Mouse (Mus musculus) forebrain, embryonic 12.5 days (tissue): ENCODE results near the gene Sprn. TPM values are rescaled to one million over a fixed set of nuclear protein-coding genes. Genes with fewer than 3 reads are reported as not detected.

Experiments used
- ATAC-seq: fragments of 200-750 bp; cut with Nextera tagmentation; 2 replicates; pipeline ENCODE4 v1.8.0; 2017; ENCODE audit warnings: moderate TSS enrichment; ENCODE audit not compliant: low FRiP score
- H3K27ac ChIP-seq: fragments of 300-500 bp; sonication (generic); 2 replicates; pipeline ENCODE4 v1.5.1; 2016; ENCODE audit warnings: mild to moderate bottlenecking
- H3K27me3 ChIP-seq: fragments of 300-500 bp; sonication (generic); 2 replicates; pipeline ENCODE4 v1.6.1; 2016; ENCODE audit warnings: mild to moderate bottlenecking
- H3K36me3 ChIP-seq: fragments of 300-500 bp; sonication (generic); replicated peaks from 2 replicates; pipeline ENCODE4 v1.6.1; 2016; ENCODE audit warnings: mild to moderate bottlenecking
- H3K4me1 ChIP-seq: fragments of 300-500 bp; sonication (generic); 2 replicates; pipeline ENCODE4 v1.6.1; 2016
- H3K4me2 ChIP-seq: fragments of 300-500 bp; sonication (generic); 2 replicates; pipeline ENCODE4 v1.6.1; 2016; ENCODE audit warnings: mild to moderate bottlenecking, moderate library complexity
- H3K4me3 ChIP-seq: fragments of 300-500 bp; sonication (generic); replicated peaks from 2 replicates; pipeline ENCODE4 v1.5.1; 2016; ENCODE audit warnings: mild to moderate bottlenecking
- H3K9ac ChIP-seq: fragments of 300-500 bp; sonication (generic); 2 replicates; pipeline ENCODE4 v1.6.1; 2016; ENCODE audit warnings: mild to moderate bottlenecking
- H3K9me3 ChIP-seq: fragments of 300-500 bp; sonication (generic); 2 replicates; pipeline ENCODE4 v1.6.1; 2016
- WGBS: fragments of 180-500 bp; shearing (Covaris S2); methylation state at CpG from one replicate; pipeline ENCODE4 v1.1.7; 2016; 5-methylcytosine and 5-hydroxymethylcytosine counted together
- polyA plus RNA-seq: library from polyadenylated mRNA; unstranded; fragments of >200 nt; fragmentation: Nextera tagmentation; extraction: Ambion mirVana; gene quantifications from 2 replicates; pipeline ENCODE4 v1.2.1, GENCODE M21; 2016

The Sprn gene
- polyA plus RNA-seq, 1 experiment from 2014 or later: 1.8 TPM

DNA sequence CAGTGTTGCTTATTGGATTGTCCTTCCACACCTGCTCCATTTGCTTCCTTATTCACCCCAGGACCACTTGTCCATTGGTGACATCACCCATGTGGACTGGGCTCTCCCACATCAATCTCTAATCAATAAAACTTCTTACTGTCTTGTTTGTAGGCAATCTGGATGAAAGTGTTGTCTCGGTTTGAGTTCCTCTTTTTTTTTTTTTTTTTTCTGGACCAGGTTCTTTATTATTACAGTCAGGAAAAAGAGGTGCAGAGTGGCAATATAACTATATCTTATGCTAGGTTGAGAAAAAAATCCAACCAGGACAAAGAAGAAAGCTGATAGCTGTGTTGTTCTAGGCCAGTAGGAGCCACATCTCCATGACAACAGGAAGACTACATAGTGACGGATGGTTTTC lies 26.0 kb upstream of the Sprn start:
- no peaks in the 10 kb centered on the region for H3K27me3 ChIP-seq
- no peak overlapping the region for H3K9ac ChIP-seq
- no peak overlapping the region for H3K4me3 ChIP-seq
- 89% methylated on average over 2 of the region's 2 CpGs for WGBS
- no peak overlapping the region for H3K4me2 ChIP-seq
- H3K36me3 ChIP-seq: no peaks in the 10 kb centered on the region
- no peak overlapping the region for H3K27ac ChIP-seq
- H3K9me3 ChIP-seq: no peaks in the 10 kb centered on the region
- ATAC-seq: no peak
- H3K4me1 ChIP-seq: no peaks in the 10 kb centered on the region

DNA sequence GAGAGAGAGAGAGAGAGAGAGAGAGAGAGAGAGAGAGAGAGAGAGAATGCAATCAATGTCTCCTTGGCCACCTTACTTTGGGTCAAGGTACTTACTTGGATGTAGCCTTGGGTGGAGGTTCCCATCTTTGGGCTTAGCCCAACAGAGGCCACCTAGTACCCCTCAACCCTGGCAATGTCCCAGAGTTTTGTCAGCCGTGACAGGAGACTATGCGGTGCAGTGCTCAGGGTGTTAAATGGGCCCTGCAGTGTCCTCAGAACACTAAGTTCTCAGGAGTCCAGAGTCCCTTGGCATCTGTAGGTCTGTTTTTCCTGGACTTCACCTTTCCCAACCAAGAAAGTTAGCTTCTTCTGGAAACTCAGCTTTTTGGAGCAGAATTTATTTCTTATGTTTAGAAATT lies 24.5 kb upstream of the Sprn start:
- H3K4me3 ChIP-seq: no peak overlapping the region
- no peak for ATAC-seq
- no peak overlapping the region for H3K4me2 ChIP-seq
- no peak overlapping the region for H3K9ac ChIP-seq
- WGBS: 88% methylated on average over 2 of the region's 2 CpGs
- no peak overlapping the region for H3K27ac ChIP-seq
- no peaks in the 10 kb centered on the region for H3K27me3 ChIP-seq
- H3K4me1 ChIP-seq: no peaks in the 10 kb centered on the region
- H3K36me3 ChIP-seq: no peaks in the 10 kb centered on the region
- H3K9me3 ChIP-seq: no peaks in the 10 kb centered on the region

DNA sequence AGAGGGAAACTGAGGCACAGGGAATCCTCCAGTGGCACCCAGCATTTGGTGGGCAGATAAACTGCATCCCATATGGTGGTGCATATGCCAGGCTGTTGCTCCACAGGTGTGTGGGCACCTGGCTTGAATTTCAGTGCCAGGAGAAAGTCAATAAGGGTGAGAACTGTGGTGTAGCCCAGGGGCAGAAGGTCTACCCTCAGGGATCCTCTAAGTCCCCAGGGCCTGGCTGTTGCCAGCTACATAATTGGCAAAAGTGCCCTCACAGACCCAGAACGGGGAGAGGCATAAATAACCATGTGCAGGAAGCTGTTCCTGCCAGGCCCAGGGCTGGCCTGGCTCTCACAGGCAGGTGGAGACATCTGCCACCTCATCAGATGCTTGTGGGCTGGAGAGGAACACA lies 18.3 kb upstream of the Sprn start, which contains the start of gene Olfr523:
Olfr523 (plus strand) TSS at position 282 of the 400 bp plus-strand sequence.
- Histone ChIP-seq H3K4me2 (no peak within 1 kb of the TSS), H3K27ac (no peak within 1 kb of the TSS), H3K4me3 (no peak within 1 kb of the TSS), H3K36me3 (no peaks in the 10 kb centered on the region), H3K27me3 (no peaks in the 10 kb centered on the region), H3K9ac (no peak within 1 kb of the TSS), H3K4me1 (no peaks in the 10 kb centered on the region), H3K9me3 (no peaks in the 10 kb centered on the region)
- no peak for ATAC-seq
- WGBS: 58% methylated on average over 1 of the region's 1 CpGs

DNA sequence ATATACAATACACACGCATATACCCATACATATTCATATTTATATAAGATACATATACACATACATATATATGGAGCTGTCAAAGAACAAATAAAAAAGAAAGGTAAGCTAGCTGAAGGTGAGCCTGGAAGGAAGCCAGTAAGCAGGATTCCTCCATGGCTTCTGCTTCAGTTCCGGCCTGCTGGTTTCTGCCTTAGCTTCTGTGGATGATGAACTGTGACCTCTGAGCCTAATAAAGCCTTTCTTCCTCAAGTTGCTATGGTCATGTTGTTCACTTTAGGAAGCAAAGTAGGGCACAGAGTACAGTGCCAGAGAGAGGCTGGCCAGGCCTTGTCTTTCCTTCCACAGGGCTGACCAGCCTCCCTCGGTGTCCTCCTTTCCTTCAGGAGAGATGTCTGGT lies 16.2 kb upstream of the Sprn start:
- WGBS: 94% methylated on average over 3 of the region's 3 CpGs
- no peaks in the 10 kb centered on the region for H3K27me3 ChIP-seq
- no peak overlapping the region for H3K4me2 ChIP-seq
- no peaks in the 10 kb centered on the region for H3K4me1 ChIP-seq
- H3K4me3 ChIP-seq: no peak overlapping the region
- no peaks in the 10 kb centered on the region for H3K9me3 ChIP-seq
- ATAC-seq: no peak
- no peak overlapping the region for H3K27ac ChIP-seq
- H3K9ac ChIP-seq: no peak overlapping the region
- no peaks in the 10 kb centered on the region for H3K36me3 ChIP-seq

DNA sequence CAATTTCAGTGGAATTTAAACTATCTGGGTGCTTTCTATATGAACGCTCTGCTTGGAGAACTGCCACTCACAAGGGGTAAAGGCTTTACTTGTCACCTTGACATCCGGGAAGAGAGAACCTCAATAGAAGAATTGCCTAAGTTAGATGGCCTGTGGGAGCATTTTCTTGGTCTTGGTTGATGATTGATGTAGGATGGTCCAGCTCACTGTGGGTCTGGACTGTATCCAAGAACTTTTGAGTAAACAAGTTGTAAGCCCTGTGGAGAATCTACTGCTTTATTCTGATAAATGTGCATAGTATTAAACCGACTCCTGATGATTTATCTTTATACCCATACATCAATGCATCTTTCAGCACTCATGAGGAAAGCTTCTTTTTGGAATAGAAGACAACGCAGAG lies 14.7 kb upstream of the Sprn start:
- no peaks in the 10 kb centered on the region for H3K9me3 ChIP-seq
- H3K4me2 ChIP-seq: no peak overlapping the region
- H3K27me3 ChIP-seq: no peaks in the 10 kb centered on the region
- no peak for ATAC-seq
- no peak overlapping the region for H3K9ac ChIP-seq
- H3K4me3 ChIP-seq: no peak overlapping the region
- 86% methylated on average over 4 of the region's 4 CpGs for WGBS
- H3K4me1 ChIP-seq: no peaks in the 10 kb centered on the region
- H3K36me3 ChIP-seq: no peaks in the 10 kb centered on the region
- H3K27ac ChIP-seq: no peak overlapping the region

DNA sequence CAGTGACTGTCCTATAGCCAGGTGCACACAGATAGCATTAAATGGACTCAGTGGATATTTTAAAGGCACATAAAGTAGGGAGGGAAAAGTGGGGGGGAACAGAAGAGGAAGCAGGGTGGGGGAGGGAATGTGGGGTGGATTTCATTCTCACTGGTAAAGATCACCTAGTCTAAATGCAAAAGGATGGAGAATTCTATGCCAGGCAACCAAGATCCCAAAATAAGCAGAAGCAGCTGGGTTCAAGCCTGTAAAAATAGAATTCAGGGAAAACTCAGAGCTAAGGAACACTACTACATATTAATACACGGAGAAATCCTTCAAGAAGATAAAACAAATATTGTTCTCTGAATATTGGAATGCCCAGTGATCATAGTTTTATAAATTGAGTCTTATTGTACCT lies 13.3 kb upstream of the Sprn start:
- no peaks in the 10 kb centered on the region for H3K36me3 ChIP-seq
- H3K9me3 ChIP-seq: no peaks in the 10 kb centered on the region
- no peak for ATAC-seq
- H3K27ac ChIP-seq: no peak overlapping the region
- 82% methylated on average over 1 of the region's 1 CpGs for WGBS
- no peak overlapping the region for H3K4me3 ChIP-seq
- H3K4me1 ChIP-seq: no peaks in the 10 kb centered on the region
- H3K9ac ChIP-seq: no peak overlapping the region
- H3K27me3 ChIP-seq: no peaks in the 10 kb centered on the region
- no peak overlapping the region for H3K4me2 ChIP-seq

DNA sequence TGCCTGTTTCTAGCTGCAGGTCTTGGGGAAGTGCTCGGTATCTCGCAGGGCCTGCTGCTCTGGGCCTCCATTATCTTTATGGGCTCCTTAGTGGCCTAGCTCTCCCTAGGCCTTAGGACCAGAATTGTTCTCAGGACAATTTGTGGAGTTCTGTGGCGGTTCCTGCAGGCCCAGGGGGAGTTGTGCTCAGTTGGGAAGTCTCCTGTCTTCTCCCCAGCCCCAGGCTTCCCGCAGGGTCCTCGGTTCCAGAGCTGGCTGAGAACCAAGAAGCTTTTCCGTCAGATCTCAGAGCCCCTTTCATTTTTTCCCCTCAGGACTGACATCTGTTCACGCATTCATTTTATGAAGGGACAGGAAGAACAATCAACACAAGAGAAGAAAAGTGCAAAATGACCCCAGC lies 10.0 kb upstream of the Sprn start, which contains the start of gene Olfr522:
Olfr522 (minus strand) TSS at position 101 of the 400 bp plus-strand sequence.
- no peaks in the 10 kb centered on the region for H3K4me1 ChIP-seq
- H3K27me3 ChIP-seq: no peaks in the 10 kb centered on the region
- H3K9ac ChIP-seq: no peak within 1 kb of the TSS
- 78% methylated on average over 7 of the region's 7 CpGs for WGBS
- no peak within 1 kb of the TSS for H3K27ac ChIP-seq
- H3K4me3 ChIP-seq: no peak within 1 kb of the TSS
- ATAC-seq: no peak
- H3K9me3 ChIP-seq: no peaks in the 10 kb centered on the region
- no peaks in the 10 kb centered on the region for H3K36me3 ChIP-seq
- no peak within 1 kb of the TSS for H3K4me2 ChIP-seq

DNA sequence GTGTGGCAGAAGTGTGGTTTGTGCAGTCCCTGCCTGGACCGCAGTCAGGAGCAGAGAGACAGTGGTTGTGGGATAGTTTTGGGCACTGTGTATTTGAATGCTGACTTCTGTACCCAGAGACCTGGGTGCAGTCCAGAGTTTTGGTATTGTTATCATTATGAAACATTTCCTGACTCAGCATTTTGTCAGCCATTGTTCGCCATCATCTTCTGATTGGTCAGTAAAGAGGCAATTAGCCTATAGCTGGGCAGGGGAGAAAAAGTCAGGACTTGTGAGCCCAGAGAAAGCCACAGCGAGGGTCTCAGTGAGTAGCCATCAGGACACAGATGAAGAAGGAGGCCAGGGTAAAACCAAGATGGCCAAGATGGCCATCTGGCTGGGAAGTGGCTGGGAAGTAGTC lies 5.7 kb upstream of the Sprn start:
- H3K4me1 ChIP-seq: no peaks in the 10 kb centered on the region
- WGBS: 86% methylated on average over 3 of the region's 3 CpGs
- H3K4me2 ChIP-seq: no peak overlapping the region
- ATAC-seq: no peak
- no peaks in the 10 kb centered on the region for H3K36me3 ChIP-seq
- no peaks in the 10 kb centered on the region for H3K9me3 ChIP-seq
- peaks cover 19% of the 10 kb centered on the region; the same call in 1 of the 2 replicates for H3K27me3 ChIP-seq
- H3K4me3 ChIP-seq: no peak overlapping the region
- no peak overlapping the region for H3K9ac ChIP-seq
- no peak overlapping the region for H3K27ac ChIP-seq

DNA sequence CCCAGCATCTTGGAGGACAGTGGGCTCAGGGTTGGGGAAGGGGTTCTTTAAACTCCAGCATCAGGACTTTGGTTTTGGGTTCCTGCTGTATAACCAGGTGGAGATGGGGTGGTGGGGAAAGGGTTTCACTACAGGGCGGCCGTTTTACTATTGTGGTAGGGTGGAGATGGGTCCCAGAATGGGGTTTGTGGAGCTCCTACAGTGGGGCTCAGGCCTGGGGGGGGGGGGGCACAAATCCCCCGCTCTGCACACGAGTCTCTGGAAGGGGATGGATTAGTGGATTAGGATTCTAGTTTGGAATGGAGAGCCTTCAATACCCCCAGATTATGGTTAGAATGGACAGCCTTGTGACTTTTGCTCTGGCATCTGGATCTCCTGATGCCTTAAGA lies 854 bp downstream of the Sprn start:
- Histone ChIP-seq H3K9ac (peak overlapping the region; percentile 26; the same call in 1 of the 2 replicates), H3K27me3 (peaks cover 50% of the 10 kb centered on the region), H3K4me1 (peaks cover 20% of the 10 kb centered on the region), H3K4me2 (peak overlapping the region; percentile 55), H3K27ac (no peak overlapping the region), H3K4me3 (peak overlapping the region; percentile 37; the same call in 1 of the 2 replicates), H3K9me3 (no peaks in the 10 kb centered on the region), H3K36me3 (0 out of 2 replicates have a peak, but pooled peaks cover 4% of the 10 kb centered on the region)
- 20% methylated on average over 4 of the region's 4 CpGs for WGBS
- ATAC-seq: peak; percentile 42; the same call in 1 of the 2 replicates

DNA sequence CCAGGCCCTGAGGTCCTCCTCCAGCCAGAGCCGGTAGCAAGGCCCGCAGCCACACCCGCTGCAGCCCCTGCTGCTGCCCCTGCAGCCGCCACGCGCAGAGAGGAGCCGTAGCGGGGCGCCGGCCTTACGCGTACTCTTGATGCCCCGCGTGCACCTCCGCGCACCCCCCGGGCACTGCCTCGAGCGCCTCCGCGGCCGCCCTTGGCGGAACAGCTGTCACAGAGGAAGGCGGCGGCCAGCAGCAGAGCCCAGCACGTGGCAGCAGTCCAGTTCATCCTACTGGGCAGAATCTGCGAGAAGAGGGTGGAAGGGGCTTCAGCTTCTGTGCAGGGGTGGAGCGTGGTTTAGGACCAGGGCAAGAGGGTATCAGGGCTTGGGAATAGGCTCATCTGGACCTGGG lies 1.3 kb downstream of the Sprn start:
- Histone ChIP-seq H3K4me3 (peak overlapping the region; percentile 25; the same call in 1 of the 2 replicates), H3K4me2 (peak overlapping the region; percentile 55), H3K36me3 (0 out of 2 replicates have a peak, but pooled peaks cover 4% of the 10 kb centered on the region), H3K9me3 (no peaks in the 10 kb centered on the region), H3K4me1 (peaks cover 20% of the 10 kb centered on the region), H3K27me3 (peaks cover 47% of the 10 kb centered on the region), H3K9ac (peak overlapping the region; percentile 26; the same call in 1 of the 2 replicates), H3K27ac (no peak overlapping the region)
- ATAC-seq: peak; percentile 9; the same call in 1 of the 2 replicates
- WGBS: 8% methylated on average over 28 of the region's 28 CpGs

DNA sequence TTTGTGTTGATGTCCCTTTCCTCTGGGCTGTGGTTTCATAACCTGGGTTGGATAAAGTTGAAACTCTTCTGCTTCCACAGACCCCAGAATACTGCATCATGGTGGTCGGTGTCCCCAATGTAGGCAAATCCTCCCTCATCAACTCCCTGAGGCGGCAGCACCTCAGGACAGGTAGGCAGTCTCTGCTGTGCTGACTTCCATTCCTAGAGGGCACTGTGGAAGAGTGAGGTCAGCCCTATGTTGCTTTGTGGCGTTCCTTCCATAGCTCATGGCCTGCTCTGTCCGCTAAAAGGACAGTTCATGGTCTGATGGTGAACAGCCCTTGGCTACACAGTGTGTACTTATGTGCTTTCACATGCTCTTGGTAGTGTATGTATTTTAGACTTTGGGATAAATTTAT lies 10.1 kb downstream of the Sprn start:
- H3K9me3 ChIP-seq: no peaks in the 10 kb centered on the region
- H3K9ac ChIP-seq: no peak overlapping the region
- WGBS: 84% methylated on average over 4 of the region's 4 CpGs
- H3K27me3 ChIP-seq: no peaks in the 10 kb centered on the region
- no peak overlapping the region for H3K4me2 ChIP-seq
- no peak overlapping the region for H3K4me3 ChIP-seq
- ATAC-seq: no peak
- no peaks in the 10 kb centered on the region; the same call in none of the 2 replicates for H3K36me3 ChIP-seq
- H3K27ac ChIP-seq: no peak overlapping the region
- H3K4me1 ChIP-seq: no peaks in the 10 kb centered on the region

DNA sequence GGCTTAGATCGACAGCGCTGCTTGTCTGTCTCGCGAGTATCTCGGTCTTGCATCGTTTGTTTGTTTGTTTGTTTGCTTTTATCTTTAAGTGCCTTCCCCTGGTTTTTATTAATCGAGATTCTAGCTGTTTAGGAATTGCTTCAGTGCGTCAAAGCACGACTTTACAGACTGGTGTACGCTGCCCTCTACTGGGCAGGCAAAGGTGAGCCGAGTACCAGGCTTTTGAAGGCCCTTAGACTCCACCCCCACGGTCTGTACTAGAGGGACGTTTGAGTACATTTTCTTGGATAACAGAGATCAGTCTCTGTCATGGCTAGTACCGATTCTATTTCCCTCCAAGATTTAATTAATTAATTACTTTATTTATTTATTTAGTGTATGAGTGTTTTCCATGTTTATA lies 13.3 kb downstream of the Sprn start:
- H3K9me3 ChIP-seq: no peaks in the 10 kb centered on the region
- no peak overlapping the region for H3K9ac ChIP-seq
- no peaks in the 10 kb centered on the region; the same call in 1 of the 2 replicates for H3K36me3 ChIP-seq
- H3K4me3 ChIP-seq: no peak overlapping the region
- 5% methylated on average over 14 of the region's 14 CpGs for WGBS
- peaks cover 7% of the 10 kb centered on the region for H3K4me1 ChIP-seq
- no peak overlapping the region for H3K4me2 ChIP-seq
- H3K27me3 ChIP-seq: no peaks in the 10 kb centered on the region
- no peak overlapping the region for H3K27ac ChIP-seq
- no peak; the same call in 1 of the 2 replicates for ATAC-seq

DNA sequence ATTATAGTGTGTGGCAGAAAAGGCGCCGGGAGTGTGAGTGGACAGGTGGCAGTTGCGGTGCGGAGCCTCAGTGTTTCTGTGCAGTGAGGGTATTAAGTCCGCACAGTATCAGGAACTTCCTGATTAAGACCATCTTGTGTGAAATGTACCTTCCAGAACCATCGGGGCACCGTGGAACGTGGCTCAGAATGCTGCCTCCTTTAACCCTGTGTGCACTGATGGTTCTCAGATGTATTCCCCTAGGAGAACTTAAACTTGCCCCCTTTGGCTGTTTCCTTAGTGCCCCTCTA lies 16.7 kb downstream of the Sprn start:
- no peaks in the 10 kb centered on the region for H3K36me3 ChIP-seq
- H3K27me3 ChIP-seq: no peaks in the 10 kb centered on the region
- H3K9me3 ChIP-seq: no peaks in the 10 kb centered on the region
- H3K27ac ChIP-seq: 0 out of 2 replicates have a peak overlapping the region, but pooled peaks have one; percentile 63
- 2% methylated on average over 8 of the region's 8 CpGs for WGBS
- H3K4me3 ChIP-seq: peak overlapping the region; percentile 68
- ATAC-seq: no peak
- H3K4me2 ChIP-seq: peak overlapping the region; percentile 89
- peak overlapping the region; percentile 84 for H3K9ac ChIP-seq
- peaks cover 7% of the 10 kb centered on the region for H3K4me1 ChIP-seq
